In the genomic region with DNA sequence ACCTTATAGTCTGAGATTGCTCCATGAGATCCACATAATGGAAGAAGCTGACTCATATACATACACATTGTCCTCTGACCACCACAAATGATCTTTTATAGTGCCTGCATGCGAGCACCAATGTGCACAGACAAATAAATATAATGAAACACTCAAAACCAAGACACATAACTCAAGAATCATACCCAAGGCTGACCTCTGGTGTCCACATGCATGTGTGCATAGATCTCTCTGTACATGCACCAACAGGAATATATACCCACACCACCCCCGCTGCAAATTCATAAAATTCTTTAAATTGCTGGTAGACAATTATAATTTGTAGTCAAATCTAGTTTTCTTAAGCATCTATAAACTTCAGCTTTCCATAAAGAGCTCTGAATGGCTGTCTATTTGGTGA, we compare ENCODE assay signal across 12 mouse cellular contexts.
DNase-seq lines count a peak whose midpoint lies in the region; ATAC-seq and TF ChIP-seq lines count a peak whose summit lies in the region.
"Had no signal": no experiment of that assay in that cellular context is flagged by ENCODE, and none has a peak within 500 bp of the region (broad histone marks: within the 10 kb centered on the region; RNA-seq: fewer than 3 reads in every experiment).

No protein-coding gene starts in this region.

- no peak overlapping the region for H3K9ac ChIP-seq in liver, embryonic 11.5 days (ENCODE audit: low read depth, low read length)
- H3K9ac ChIP-seq: liver, embryonic 14.5 days; midbrain, embryonic 15.5 days had no signal

- no peaks in the 10 kb centered on the region for H3K36me3 ChIP-seq in heart, embryonic 10.5 days
- no peaks in the 10 kb centered on the region for H3K36me3 ChIP-seq in limb, embryonic 10.5 days
- H3K36me3 ChIP-seq in liver, embryonic 11.5 days (ENCODE audit: control insufficient read depth, insufficient read depth, low read length): no peaks in the 10 kb centered on the region
- H3K36me3 ChIP-seq: forebrain, embryonic 10.5 days; midbrain, embryonic 15.5 days had no signal

- no peak overlapping the region for H3K4me2 ChIP-seq in liver, embryonic 11.5 days
- H3K4me2 ChIP-seq: midbrain, embryonic 15.5 days had no signal

- no peak overlapping the region for H3K27ac ChIP-seq in heart, embryonic 10.5 days
- no peak overlapping the region for H3K27ac ChIP-seq in left cerebral cortex, adult 2 months
- H3K27ac ChIP-seq in limb, embryonic 10.5 days: no peak overlapping the region
- H3K27ac ChIP-seq in liver, embryonic 11.5 days (ENCODE audit: low read depth, low read length): no peak overlapping the region
- H3K27ac ChIP-seq: forebrain, embryonic 10.5 days; liver, embryonic 14.5 days; midbrain, embryonic 15.5 days had no signal

- no peaks in the 10 kb centered on the region for H3K4me1 ChIP-seq in heart, embryonic 10.5 days
- H3K4me1 ChIP-seq in limb, embryonic 10.5 days: no peaks in the 10 kb centered on the region
- H3K4me1 ChIP-seq in liver, embryonic 11.5 days (replicated peaks; ENCODE audit: control insufficient read depth, insufficient read depth, low read length): no peaks in the 10 kb centered on the region
- H3K4me1 ChIP-seq: midbrain, embryonic 15.5 days had no signal

- no peak for ATAC-seq in liver, embryonic 11.5 days (replicated peaks; ENCODE audit: low FRiP score)
- ATAC-seq: midbrain, embryonic 15.5 days had no signal

- H3K9me3 ChIP-seq in heart, embryonic 10.5 days: no peaks in the 10 kb centered on the region
- no peaks in the 10 kb centered on the region for H3K9me3 ChIP-seq in limb, embryonic 10.5 days (replicated peaks)
- no peaks in the 10 kb centered on the region for H3K9me3 ChIP-seq in liver, embryonic 11.5 days (ENCODE audit: control insufficient read depth, low read length)
- H3K9me3 ChIP-seq: forebrain, embryonic 10.5 days; midbrain, embryonic 15.5 days had no signal

- TF ChIP-seq CTCF in left cerebral cortex, adult 2 months (IDR thresholded peaks at IDR 0.05): peak; percentile 43

- 70% methylated on average over 2 of the region's 2 CpGs for WGBS in heart, embryonic 10.5 days
- WGBS in limb, embryonic 10.5 days: 77% methylated on average over 2 of the region's 2 CpGs
- 63% methylated on average over 2 of the region's 2 CpGs for WGBS in liver, embryonic 11.5 days

- no peaks in the 10 kb centered on the region for H3K27me3 ChIP-seq in heart, embryonic 10.5 days (ENCODE audit: insufficient read depth, poor library complexity, severe bottlenecking)
- no peaks in the 10 kb centered on the region for H3K27me3 ChIP-seq in limb, embryonic 10.5 days (ENCODE audit: low read depth, poor library complexity, severe bottlenecking)
- H3K27me3 ChIP-seq in liver, embryonic 11.5 days (replicated peaks; ENCODE audit: control insufficient read depth, insufficient read depth, low read length): no peaks in the 10 kb centered on the region
- H3K27me3 ChIP-seq: midbrain, embryonic 15.5 days had no signal

- peak; percentile 34 for DNase-seq in heart, adult 11 months
- DNase-seq in heart, embryonic 10.5 days (ENCODE audit: low spot score): no peak
- no peak for DNase-seq in left cerebral cortex, adult 2 months (ENCODE audit: extremely low spot score in 1 of 2, low spot score in 2 of 2)
- no peak for DNase-seq in left cerebral cortex, adult 11 months (ENCODE audit: low spot score)
- peak; percentile 6 for DNase-seq in Muller cell, postnatal 12 days (ENCODE audit: inconsistent ontology term)
- DNase-seq in embryo, embryonic 10.5 days (ENCODE audit: low spot score): peak; percentile 7
- no peak for DNase-seq in limb, embryonic 10.5 days (ENCODE audit: low spot score)
- DNase-seq in liver, embryonic 11.5 days (ENCODE audit: low spot score): no peak
- DNase-seq: cerebellum, adult 11-12 months had no signal

- intact Hi-C loops in left cerebral cortex, adult 2 months (cut with DNase I): loop anchor here (5.0 kb wide), 1 partner anchor 309 kb away; no protein-coding TSS in a partner anchor

- H3K4me3 ChIP-seq in heart, embryonic 10.5 days: no peak overlapping the region
- no peak overlapping the region for H3K4me3 ChIP-seq in left cerebral cortex, adult 2 months
- no peak overlapping the region for H3K4me3 ChIP-seq in limb, embryonic 10.5 days
- H3K4me3 ChIP-seq in liver, embryonic 11.5 days (ENCODE audit: low read depth, low read length): no peak overlapping the region
- H3K4me3 ChIP-seq: forebrain, embryonic 10.5 days; midbrain, embryonic 15.5 days had no signal

Comparison
In these comparisons a context has a peak if more than half of its experiments do, and no peak if none do; other contexts are left out.
1. DNase-seq: peak in heart, adult 11 months (single experiment), Muller cell, postnatal 12 days (single experiment) and embryo, embryonic 10.5 days (single experiment); none in heart, embryonic 10.5 days (single experiment), left cerebral cortex, adult 2 months (0 of 2), left cerebral cortex, adult 11 months (single experiment), limb, embryonic 10.5 days (single experiment) and liver, embryonic 11.5 days (single experiment).